Mouse (Mus musculus): Measurements from ENCODE around the gene Isyna1. TPM values are rescaled to one million over a fixed set of nuclear protein-coding genes. Genes with fewer than 3 reads are reported as not detected.

Isyna1 gene
- polyA plus RNA-seq, 1 experiment from 2014 or later, result 37.4 TPM

GRCm38 (mm10) chr8:70552836-70553235 is 41.3 kb upstream of the Isyna1 start:
- DNase-seq (ENCODE audit: low spot score), result no peak
- H3K4me2 ChIP-seq (replicated peaks; ENCODE audit: low read depth), result no peak overlapping the region
- ATAC-seq (ENCODE audit: low FRiP score, low TSS enrichment), result 0 out of 2 replicates have a peak, but pooled peaks have one; percentile 25
- no peaks in the 10 kb centered on the region for H3K9me3 ChIP-seq (ENCODE audit: control insufficient read depth, low read length)
- H3K36me3 ChIP-seq (ENCODE audit: control insufficient read depth, insufficient read depth, low read length), result peaks cover 2% of the 10 kb centered on the region; the same call in 1 of the 2 replicates
- H3K9ac ChIP-seq (ENCODE audit: low read length), result no peak overlapping the region
- no peak overlapping the region for H3K4me3 ChIP-seq (ENCODE audit: low read depth, low read length)
- H3K4me1 ChIP-seq (replicated peaks; ENCODE audit: control insufficient read depth, insufficient read depth), result peaks cover 8% of the 10 kb centered on the region
- TF ChIP-seq EP300 (optimal IDR thresholded peaks at IDR 0.05), result no peak
- no peak for TF ChIP-seq CTCF (IDR thresholded peaks at IDR 0.05; ENCODE audit: low read depth)
- H3K27me3 ChIP-seq (ENCODE audit: control insufficient read depth, insufficient read depth, low read length), result no peaks in the 10 kb centered on the region
- WGBS, result 4% methylated on average over 1 of the region's 1 CpGs
- no peak overlapping the region; the same call in 1 of the 2 replicates for H3K27ac ChIP-seq (replicated peaks)

- peaks cover 2% of the 10 kb centered on the region; the same call in 1 of the 2 replicates for H3K36me3 ChIP-seq (ENCODE audit: control insufficient read depth, insufficient read depth, low read length)
- H3K27me3 ChIP-seq (ENCODE audit: control insufficient read depth, insufficient read depth, low read length), result no peaks in the 10 kb centered on the region
- peak; percentile 51 for DNase-seq (ENCODE audit: low spot score)
- H3K9me3 ChIP-seq (ENCODE audit: control insufficient read depth, low read length), result no peaks in the 10 kb centered on the region
- H3K27ac ChIP-seq (replicated peaks), result 0 out of 2 replicates have a peak overlapping the region, but pooled peaks have one; percentile 53
- peaks cover 8% of the 10 kb centered on the region for H3K4me1 ChIP-seq (replicated peaks; ENCODE audit: control insufficient read depth, insufficient read depth)
- H3K4me3 ChIP-seq (ENCODE audit: low read depth, low read length), result no peak overlapping the region
- no peak; the same call in 1 of the 2 replicates for ATAC-seq (ENCODE audit: low FRiP score, low TSS enrichment)
- H3K4me2 ChIP-seq (replicated peaks; ENCODE audit: low read depth), result no peak overlapping the region
- TF ChIP-seq EP300 (optimal IDR thresholded peaks at IDR 0.05) (no peak), CTCF (IDR thresholded peaks at IDR 0.05; ENCODE audit: low read depth) (no peak)
- H3K9ac ChIP-seq (ENCODE audit: low read length), result no peak overlapping the region
Measured at GRCm38 (mm10) chr8:70553740-70554139, 40.4 kb upstream of the Isyna1 start.

GRCm38 (mm10) chr8:70555079-70555747 is 39.0 kb upstream of the Isyna1 start:
- TF ChIP-seq CTCF (IDR thresholded peaks at IDR 0.05; ENCODE audit: low read depth), result no peak
- TF ChIP-seq EP300 (optimal IDR thresholded peaks at IDR 0.05), result no peak
- Histone ChIP-seq H3K9me3 (ENCODE audit: control insufficient read depth, low read length) (no peaks in the 10 kb centered on the region), H3K36me3 (ENCODE audit: control insufficient read depth, insufficient read depth, low read length) (peaks cover 2% of the 10 kb centered on the region; the same call in 1 of the 2 replicates), H3K4me3 (ENCODE audit: low read depth, low read length) (no peak overlapping the region), H3K27me3 (ENCODE audit: control insufficient read depth, insufficient read depth, low read length) (no peaks in the 10 kb centered on the region), H3K4me1 (replicated peaks; ENCODE audit: control insufficient read depth, insufficient read depth) (peaks cover 8% of the 10 kb centered on the region), H3K27ac (replicated peaks) (no peak overlapping the region), H3K9ac (ENCODE audit: low read length) (no peak overlapping the region), H3K4me2 (replicated peaks; ENCODE audit: low read depth) (no peak overlapping the region)
- no peak for DNase-seq (ENCODE audit: low spot score)
- no peak for ATAC-seq (ENCODE audit: low FRiP score, low TSS enrichment)
- WGBS, result 86% methylated on average over 4 of the region's 4 CpGs

GRCm38 (mm10) chr8:70558334-70558733 is 35.8 kb upstream of the Isyna1 start:
- TF ChIP-seq EP300 (optimal IDR thresholded peaks at IDR 0.05), result no peak
- peak; percentile 55 for TF ChIP-seq CTCF (IDR thresholded peaks at IDR 0.05; ENCODE audit: low read depth)
- DNase-seq (ENCODE audit: low spot score) (no peak), ATAC-seq (ENCODE audit: low FRiP score, low TSS enrichment) (no peak)
- Histone ChIP-seq H3K9ac (ENCODE audit: low read length) (no peak overlapping the region), H3K27ac (replicated peaks) (no peak overlapping the region), H3K9me3 (ENCODE audit: control insufficient read depth, low read length) (no peaks in the 10 kb centered on the region), H3K36me3 (ENCODE audit: control insufficient read depth, insufficient read depth, low read length) (peaks cover 2% of the 10 kb centered on the region; the same call in 1 of the 2 replicates), H3K27me3 (ENCODE audit: control insufficient read depth, insufficient read depth, low read length) (no peaks in the 10 kb centered on the region), H3K4me3 (ENCODE audit: low read depth, low read length) (no peak overlapping the region), H3K4me2 (replicated peaks; ENCODE audit: low read depth) (no peak overlapping the region), H3K4me1 (replicated peaks; ENCODE audit: control insufficient read depth, insufficient read depth) (peaks cover 21% of the 10 kb centered on the region)
- 56% methylated on average over 4 of the region's 4 CpGs for WGBS

GRCm38 (mm10) chr8:70558983-70559382 is 35.2 kb upstream of the Isyna1 start:
- no peak for ATAC-seq (ENCODE audit: low FRiP score, low TSS enrichment)
- TF ChIP-seq EP300 (optimal IDR thresholded peaks at IDR 0.05), result no peak
- TF ChIP-seq CTCF (IDR thresholded peaks at IDR 0.05; ENCODE audit: low read depth), result peak; percentile 59
- WGBS, result 65% methylated on average over 3 of the region's 3 CpGs

GRCm38 (mm10) chr8:70560096-70560495 is 34.1 kb upstream of the Isyna1 start:
- Histone ChIP-seq H3K4me1 (replicated peaks; ENCODE audit: control insufficient read depth, insufficient read depth) (peaks cover 18% of the 10 kb centered on the region), H3K27ac (replicated peaks) (0 out of 2 replicates have a peak overlapping the region, but pooled peaks have one; percentile 3), H3K9ac (ENCODE audit: low read length) (no peak overlapping the region), H3K27me3 (ENCODE audit: control insufficient read depth, insufficient read depth, low read length) (no peaks in the 10 kb centered on the region), H3K4me3 (ENCODE audit: low read depth, low read length) (no peak overlapping the region), H3K9me3 (ENCODE audit: control insufficient read depth, low read length) (no peaks in the 10 kb centered on the region), H3K36me3 (ENCODE audit: control insufficient read depth, insufficient read depth, low read length) (peaks cover 2% of the 10 kb centered on the region; the same call in 1 of the 2 replicates), H3K4me2 (replicated peaks; ENCODE audit: low read depth) (no peak overlapping the region)
- WGBS, result 65% methylated on average over 2 of the region's 2 CpGs
- no peak for TF ChIP-seq EP300 (optimal IDR thresholded peaks at IDR 0.05)
- peak; percentile 68 for TF ChIP-seq CTCF (IDR thresholded peaks at IDR 0.05; ENCODE audit: low read depth)
- DNase-seq (ENCODE audit: low spot score), result peak; percentile 26
- ATAC-seq (ENCODE audit: low FRiP score, low TSS enrichment), result peak; percentile 41; the same call in 1 of the 2 replicates

More at GRCm38 (mm10) chr8:70558983-70559382, 35.2 kb upstream of the Isyna1 start:
- peaks cover 2% of the 10 kb centered on the region; the same call in 1 of the 2 replicates for H3K36me3 ChIP-seq (ENCODE audit: control insufficient read depth, insufficient read depth, low read length)
- H3K4me1 ChIP-seq (replicated peaks; ENCODE audit: control insufficient read depth, insufficient read depth), result peaks cover 16% of the 10 kb centered on the region
- H3K27me3 ChIP-seq (ENCODE audit: control insufficient read depth, insufficient read depth, low read length), result no peaks in the 10 kb centered on the region
- no peaks in the 10 kb centered on the region for H3K9me3 ChIP-seq (ENCODE audit: control insufficient read depth, low read length)
- DNase-seq (ENCODE audit: low spot score), result no peak
- no peak overlapping the region for H3K9ac ChIP-seq (ENCODE audit: low read length)
- no peak overlapping the region for H3K4me3 ChIP-seq (ENCODE audit: low read depth, low read length)
- no peak overlapping the region for H3K4me2 ChIP-seq (replicated peaks; ENCODE audit: low read depth)
- no peak overlapping the region for H3K27ac ChIP-seq (replicated peaks)
